9 mouse cellular contexts compared by ENCODE assay signal in the genomic region with DNA sequence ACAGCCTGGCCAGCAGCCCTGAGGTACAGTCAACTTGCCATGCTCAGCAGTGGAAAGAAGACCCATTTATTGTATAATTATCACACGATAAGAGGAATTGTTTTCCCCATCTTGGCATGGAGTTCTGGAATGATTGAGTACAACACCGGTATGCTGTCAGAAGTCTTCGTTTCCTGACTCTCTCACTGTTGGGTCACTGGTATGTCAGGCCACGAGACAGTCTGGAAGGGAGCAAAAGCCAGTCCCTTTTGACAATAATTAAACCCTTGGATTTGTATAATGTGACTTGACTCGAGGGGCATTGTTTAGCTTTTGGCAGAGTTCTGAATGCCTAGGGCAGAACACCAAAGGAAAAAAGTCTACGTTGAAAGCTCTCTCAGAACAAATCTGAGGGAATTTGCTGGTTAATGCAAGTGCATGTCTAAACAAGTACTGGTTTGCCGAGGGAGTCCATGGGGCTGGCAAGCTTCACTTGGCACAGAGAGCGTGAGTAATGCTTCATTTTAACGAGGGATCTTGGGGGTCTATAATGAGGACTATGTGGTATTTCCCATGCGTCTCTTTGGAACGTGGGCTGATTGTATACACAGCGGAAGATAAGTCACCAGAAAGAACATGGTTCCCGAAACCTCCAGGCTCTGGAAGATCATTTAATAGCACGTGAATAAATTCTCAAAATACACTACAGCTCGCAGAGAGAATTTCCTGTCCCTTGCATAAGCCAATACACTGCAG.
DNase-seq lines count a peak whose midpoint lies in the region; ATAC-seq and TF ChIP-seq lines count a peak whose summit lies in the region.
"Had no signal": no experiment of that assay in that cellular context is flagged by ENCODE, and none has a peak within 500 bp of the region (broad histone marks: within the 10 kb centered on the region; RNA-seq: fewer than 3 reads in every experiment).

No protein-coding gene starts in this region.

- H3K9me3 ChIP-seq in stomach, embryonic 15.5 days, result no peaks in the 10 kb centered on the region

- no peak for TF ChIP-seq CTCF in lung, adult 2 months (IDR thresholded peaks at IDR 0.05; ENCODE audit: insufficient read depth, low read length)

- H3K4me3 ChIP-seq in lung, adult 2 months (replicated peaks; ENCODE audit: extremely low read depth, low read depth, low read length), result no peak overlapping the region
- H3K4me3 ChIP-seq in stomach, embryonic 15.5 days (replicated peaks), result no peak overlapping the region
- H3K4me3 ChIP-seq: myocyte had no signal

- no peaks in the 10 kb centered on the region for H3K36me3 ChIP-seq in stomach, embryonic 15.5 days

- H3K27me3 ChIP-seq in stomach, embryonic 15.5 days (replicated peaks), result no peaks in the 10 kb centered on the region

- ATAC-seq in frontal cortex, adult (ENCODE audit: low TSS enrichment), result 0 out of 2 replicates have a peak, but pooled peaks have one; percentile 7
- no peak for ATAC-seq in stomach, embryonic 15.5 days (ENCODE audit: insufficient read depth, low FRiP score, low read depth)

- H3K27ac ChIP-seq in stomach, embryonic 15.5 days, result 0 out of 2 replicates have a peak overlapping the region, but pooled peaks have one; percentile 16

- no peak for DNase-seq in frontal cortex, postnatal 10 days (ENCODE audit: low spot score in 2 of 2)
- peak; percentile 24 for DNase-seq in lung, postnatal 10 days
- no peak for DNase-seq in lung, adult 2 months
- peak; percentile 30 to 59 for DNase-seq in kidney, adult 8-10 months
- DNase-seq in MN1 (ENCODE audit: low spot score), result no peak
- DNase-seq in left cerebral cortex, adult 8-10 months (ENCODE audit: low spot score in 2 of 2), result no peak

- H3K9ac ChIP-seq in stomach, embryonic 15.5 days, result no peak overlapping the region

- no peak for TF ChIP-seq POLR2A in lung, adult 2 months (IDR thresholded peaks at IDR 0.05; ENCODE audit: borderline replicate concordance, extremely low read depth, low read depth, low read length)

- 40% methylated on average over 15 of the region's 15 CpGs for WGBS in lung, adult 2 months
- 38% methylated on average over 15 of the region's 15 CpGs for WGBS in stomach, embryonic 15.5 days

- H3K4me2 ChIP-seq in stomach, embryonic 15.5 days, result no peak overlapping the region

- H3K4me1 ChIP-seq in lung, adult 2 months (ENCODE audit: control insufficient read depth, insufficient read depth, low read length), result 0 out of 2 replicates have a peak, but pooled peaks cover 8% of the 10 kb centered on the region
- H3K4me1 ChIP-seq in stomach, embryonic 15.5 days, result no peaks in the 10 kb centered on the region

Comparison
In these comparisons a context has a peak if more than half of its experiments do, and no peak if none do; other contexts are left out.
1. DNase-seq: peak in lung, postnatal 10 days (single experiment) and kidney, adult 8-10 months (2 of 2); none in frontal cortex, postnatal 10 days (0 of 2), lung, adult 2 months (single experiment), MN1 (single experiment) and left cerebral cortex, adult 8-10 months (0 of 2).